Mouse (Mus musculus) intestine, embryonic 15.5 days (tissue): ENCODE results near the gene Duoxa2. TPM values are rescaled to one million over a fixed set of nuclear protein-coding genes. Genes with fewer than 3 reads are reported as not detected.

Source experiments
- ATAC-seq: fragments of 200-750 bp; cut with Nextera tagmentation; 2 replicates; pipeline ENCODE4 v1.8.0; 2017; ENCODE audit warnings: moderate TSS enrichment, moderate library complexity
- H3K27ac ChIP-seq: fragments of 300-500 bp; sonication (generic); 2 replicates; pipeline ENCODE4 v1.5.1; 2015; ENCODE audit warnings: mild to moderate bottlenecking, inconsistent platforms
- H3K27me3 ChIP-seq: fragments of 300-500 bp; sonication (generic); replicated peaks from 2 replicates; pipeline ENCODE4 v1.6.1; 2015; ENCODE audit warnings: inconsistent platforms
- H3K36me3 ChIP-seq: fragments of 300-500 bp; sonication (generic); 2 replicates; pipeline ENCODE4 v1.6.1; 2015; ENCODE audit warnings: inconsistent platforms
- H3K4me1 ChIP-seq: fragments of 300-500 bp; sonication (generic); replicated peaks from 2 replicates; pipeline ENCODE4 v1.6.1; 2015; ENCODE audit warnings: inconsistent platforms
- H3K4me2 ChIP-seq: fragments of 300-500 bp; sonication (generic); replicated peaks from 2 replicates; pipeline ENCODE4 v1.6.1; 2015; ENCODE audit warnings: mild to moderate bottlenecking, inconsistent platforms
- H3K4me3 ChIP-seq: fragments of 300-500 bp; sonication (generic); replicated peaks from 2 replicates; pipeline ENCODE4 v1.5.1; 2015; ENCODE audit warnings: inconsistent platforms
- H3K9ac ChIP-seq: fragments of 300-500 bp; sonication (generic); 2 replicates; pipeline ENCODE4 v1.6.1; 2015; ENCODE audit warnings: inconsistent platforms
- H3K9me3 ChIP-seq: fragments of 300-500 bp; sonication (generic); 2 replicates; pipeline ENCODE4 v1.6.1; 2016; ENCODE audit warnings: inconsistent platforms
- WGBS: fragments of 180-500 bp; shearing (Covaris S2); methylation state at CpG from one replicate; pipeline ENCODE4 v1.1.7; 2015; 5-methylcytosine and 5-hydroxymethylcytosine counted together
- polyA plus RNA-seq: library from polyadenylated mRNA; unstranded; fragments of >200 nt; fragmentation: Nextera tagmentation; extraction: Ambion mirVana; gene quantifications from 2 replicates; pipeline ENCODE4 v1.2.1, GENCODE M21; 2015

Duoxa2 gene
- 0.14 and 0.25 TPM in 2 replicates for polyA plus RNA-seq

- 2% methylated on average over 43 of the region's 43 CpGs for WGBS
- no peaks in the 10 kb centered on the region for H3K36me3 ChIP-seq
- H3K9ac ChIP-seq = no peak within 1 kb of the TSS
- H3K27me3 ChIP-seq = peaks cover 80% of the 10 kb centered on the region
- 0 out of 2 replicates have a peak, but pooled peaks have one; percentile 15 for ATAC-seq
- H3K4me3 ChIP-seq = peak within 1 kb of the TSS; percentile 29
- peak within 1 kb of the TSS; percentile 67 for H3K4me2 ChIP-seq
- H3K27ac ChIP-seq = no peak within 1 kb of the TSS
- H3K9me3 ChIP-seq = no peaks in the 10 kb centered on the region
- peaks cover 39% of the 10 kb centered on the region for H3K4me1 ChIP-seq
Measured at GRCm38 (mm10) chr2:122298596-122299490, at the start of gene Duoxa2. Duoxa2 (plus strand) TSS chr2:122298900.

GRCm38 (mm10) chr2:122255997-122256396, 42.7 kb upstream of the Duoxa2 start:
- Histone ChIP-seq H3K4me3 (no peak overlapping the region), H3K4me2 (no peak overlapping the region), H3K9ac (no peak overlapping the region), H3K27ac (no peak overlapping the region), H3K27me3 (no peaks in the 10 kb centered on the region), H3K9me3 (no peaks in the 10 kb centered on the region), H3K36me3 (peaks cover 3% of the 10 kb centered on the region; the same call in 1 of the 2 replicates), H3K4me1 (peaks cover 2% of the 10 kb centered on the region; the same call in 1 of the 2 replicates)
- 96% methylated on average over 5 of the region's 5 CpGs for WGBS
- ATAC-seq = no peak

GRCm38 (mm10) chr2:122260729-122261128, 38.0 kb upstream of the Duoxa2 start:
- H3K36me3 ChIP-seq = no peaks in the 10 kb centered on the region
- no peak overlapping the region for H3K9ac ChIP-seq
- H3K27ac ChIP-seq = peak overlapping the region; percentile 66
- no peak overlapping the region for H3K4me3 ChIP-seq
- no peak overlapping the region for H3K4me2 ChIP-seq
- no peaks in the 10 kb centered on the region for H3K27me3 ChIP-seq
- H3K4me1 ChIP-seq = peaks cover 3% of the 10 kb centered on the region; the same call in 1 of the 2 replicates
- 61% methylated on average over 5 of the region's 5 CpGs for WGBS
- ATAC-seq = peak; percentile 96
- H3K9me3 ChIP-seq = no peaks in the 10 kb centered on the region

- H3K27me3 ChIP-seq = no peaks in the 10 kb centered on the region
- H3K4me2 ChIP-seq = no peak overlapping the region
- H3K9ac ChIP-seq = no peak overlapping the region
- H3K4me3 ChIP-seq = no peak overlapping the region
- 74% methylated on average over 3 of the region's 3 CpGs for WGBS
- no peaks in the 10 kb centered on the region for H3K36me3 ChIP-seq
- H3K9me3 ChIP-seq = no peaks in the 10 kb centered on the region
- H3K27ac ChIP-seq = no peak overlapping the region
- H3K4me1 ChIP-seq = peaks cover 8% of the 10 kb centered on the region; the same call in 1 of the 2 replicates
- no peak for ATAC-seq
Measured at GRCm38 (mm10) chr2:122264690-122265089, 34.0 kb upstream of the Duoxa2 start.

- H3K4me3 ChIP-seq = no peak overlapping the region
- H3K9ac ChIP-seq = no peak overlapping the region
- no peaks in the 10 kb centered on the region for H3K27me3 ChIP-seq
- no peaks in the 10 kb centered on the region for H3K36me3 ChIP-seq
- peak; percentile 73 for ATAC-seq
- 82% methylated on average over 7 of the region's 7 CpGs for WGBS
- H3K4me2 ChIP-seq = no peak overlapping the region
- H3K4me1 ChIP-seq = 0 out of 2 replicates have a peak, but pooled peaks cover 5% of the 10 kb centered on the region
- no peaks in the 10 kb centered on the region for H3K9me3 ChIP-seq
- H3K27ac ChIP-seq = no peak overlapping the region
Measured at GRCm38 (mm10) chr2:122266407-122267193, 32.1 kb upstream of the Duoxa2 start.

- no peaks in the 10 kb centered on the region for H3K9me3 ChIP-seq
- WGBS = 70% methylated on average over 3 of the region's 3 CpGs
- no peak overlapping the region for H3K4me2 ChIP-seq
- no peak overlapping the region for H3K9ac ChIP-seq
- H3K27me3 ChIP-seq = no peaks in the 10 kb centered on the region
- no peaks in the 10 kb centered on the region for H3K36me3 ChIP-seq
- H3K4me3 ChIP-seq = no peak overlapping the region
- peak; percentile 31; the same call in 1 of the 2 replicates for ATAC-seq
- no peak overlapping the region for H3K27ac ChIP-seq
- H3K4me1 ChIP-seq = no peaks in the 10 kb centered on the region
Measured at GRCm38 (mm10) chr2:122278769-122279168, 19.9 kb upstream of the Duoxa2 start.

GRCm38 (mm10) chr2:122284091-122284490, 14.6 kb upstream of the Duoxa2 start:
- WGBS = 66% methylated on average over 9 of the region's 9 CpGs
- H3K36me3 ChIP-seq = no peaks in the 10 kb centered on the region
- H3K4me3 ChIP-seq = no peak overlapping the region
- H3K4me2 ChIP-seq = no peak overlapping the region
- no peak for ATAC-seq
- no peaks in the 10 kb centered on the region for H3K4me1 ChIP-seq
- no peaks in the 10 kb centered on the region for H3K27me3 ChIP-seq
- no peak overlapping the region for H3K9ac ChIP-seq
- H3K9me3 ChIP-seq = no peaks in the 10 kb centered on the region
- H3K27ac ChIP-seq = no peak overlapping the region

GRCm38 (mm10) chr2:122286137-122286536, 12.6 kb upstream of the Duoxa2 start:
- no peaks in the 10 kb centered on the region for H3K36me3 ChIP-seq
- 41% methylated on average over 7 of the region's 7 CpGs for WGBS
- H3K27me3 ChIP-seq = no peaks in the 10 kb centered on the region
- ATAC-seq = no peak
- H3K4me3 ChIP-seq = no peak overlapping the region
- no peak overlapping the region for H3K27ac ChIP-seq
- H3K9me3 ChIP-seq = no peaks in the 10 kb centered on the region
- no peaks in the 10 kb centered on the region for H3K4me1 ChIP-seq
- H3K9ac ChIP-seq = no peak overlapping the region
- H3K4me2 ChIP-seq = no peak overlapping the region

- Histone ChIP-seq H3K4me1 (peaks cover 22% of the 10 kb centered on the region), H3K4me3 (no peak overlapping the region), H3K9me3 (no peaks in the 10 kb centered on the region), H3K4me2 (no peak overlapping the region), H3K27me3 (peaks cover 61% of the 10 kb centered on the region), H3K27ac (no peak overlapping the region), H3K36me3 (no peaks in the 10 kb centered on the region), H3K9ac (no peak overlapping the region)
- no peak for ATAC-seq
- 2% methylated on average over 7 of the region's 7 CpGs for WGBS
Measured at GRCm38 (mm10) chr2:122294916-122295315, 3.8 kb upstream of the Duoxa2 start.

GRCm38 (mm10) chr2:122297271-122298095, 1.2 kb upstream of the Duoxa2 start:
- peaks cover 87% of the 10 kb centered on the region for H3K27me3 ChIP-seq
- H3K4me2 ChIP-seq = peak overlapping the region; percentile 34
- WGBS = 2% methylated on average over 35 of the region's 35 CpGs
- H3K9ac ChIP-seq = no peak overlapping the region
- peaks cover 39% of the 10 kb centered on the region for H3K4me1 ChIP-seq
- ATAC-seq = no peak
- H3K27ac ChIP-seq = no peak overlapping the region
- H3K4me3 ChIP-seq = peak overlapping the region; percentile 18; the same call in 1 of the 2 replicates
- H3K9me3 ChIP-seq = no peaks in the 10 kb centered on the region
- H3K36me3 ChIP-seq = no peaks in the 10 kb centered on the region

GRCm38 (mm10) chr2:122298096-122298499, 602 bp upstream of the Duoxa2 start, which contains the start of gene Duox2:
Duox2 (minus strand) TSS chr2:122298449.
- peak within 1 kb of the TSS; percentile 67 for H3K4me2 ChIP-seq
- no peak within 1 kb of the TSS for H3K27ac ChIP-seq
- peak within 1 kb of the TSS; percentile 29 for H3K4me3 ChIP-seq
- H3K4me1 ChIP-seq = peaks cover 39% of the 10 kb centered on the region
- no peaks in the 10 kb centered on the region for H3K36me3 ChIP-seq
- H3K9ac ChIP-seq = no peak within 1 kb of the TSS
- whole genome bisulfite sequencing = 2% methylated on average over 13 of the region's 13 CpGs
- H3K9me3 ChIP-seq = no peaks in the 10 kb centered on the region
- ATAC-seq = no peak
- peaks cover 87% of the 10 kb centered on the region for H3K27me3 ChIP-seq
